ENCODE assay signal across 25 mouse cellular contexts in genomic region chr5:129621361-129621760, GRCm38 (mm10). TPM values are rescaled to one million over a fixed set of nuclear protein-coding genes. Genes with fewer than 3 reads are reported as not detected.
DNase-seq lines count a peak whose midpoint lies in the region; ATAC-seq and TF ChIP-seq lines count a peak whose summit lies in the region.
"Had no signal": no experiment of that assay in that cellular context is flagged by ENCODE, and none has a peak within 500 bp of the region (broad histone marks: within the 10 kb centered on the region; RNA-seq: fewer than 3 reads in every experiment).

No protein-coding gene starts in this region.

- TF ChIP-seq POLR2A in liver, adult 2 months (IDR thresholded peaks at IDR 0.05; ENCODE audit: extremely low read depth, insufficient read depth, low read length): no peak

- peak; percentile 81 for ATAC-seq in intestine, embryonic 16.5 days
- ATAC-seq in kidney, embryonic 14.5 days (ENCODE audit: low FRiP score, low TSS enrichment): no peak
- no peak for ATAC-seq in liver, postnatal 0 days
- no peak for ATAC-seq in forebrain, embryonic 16.5 days
- no peak for ATAC-seq in lung, postnatal 0 days
- ATAC-seq: CD4-positive, CD25-positive, alpha-beta regulatory T cell, adult 4 months; forebrain, embryonic 14.5 days; hindbrain, embryonic 16.5 days; midbrain, embryonic 15.5 days had no signal

- WGBS in liver, adult 2 months: 42% methylated on average over 5 of the region's 5 CpGs
- 58% methylated on average over 5 of the region's 5 CpGs for WGBS in intestine, embryonic 16.5 days
- 70% methylated on average over 5 of the region's 5 CpGs for WGBS in kidney, embryonic 14.5 days
- WGBS in liver, postnatal 0 days (ENCODE audit: insufficient replicate concordance): 58% methylated on average over 5 of the region's 5 CpGs
- WGBS in forebrain, embryonic 16.5 days: 88% methylated on average over 5 of the region's 5 CpGs
- WGBS in lung, postnatal 0 days: 69% methylated on average over 5 of the region's 5 CpGs

- peak; percentile 5 for DNase-seq in liver, adult 2 months (ENCODE audit: extremely low read depth, low read depth, low spot score)
- no peak for DNase-seq in liver
- no peak for DNase-seq in liver, postnatal 0 days
- no peak for DNase-seq in thymus, postnatal 14 days
- DNase-seq in lung, postnatal 0 days (ENCODE audit: low spot score): no peak
- DNase-seq: adrenal gland, adult 2 months; cerebellum, adult 11 months; cerebellum, adult 9-11 months; heart, postnatal 10 days; lung, embryonic 14.5 days; lung, postnatal 4 days; spleen, adult 18-20 months had no signal

- no peaks in the 10 kb centered on the region for H3K79me2 ChIP-seq in liver, adult 2 months (ENCODE audit: control insufficient read depth, insufficient read depth, low read length)

- no peak overlapping the region for H3K4me3 ChIP-seq in liver, adult 2 months (ENCODE audit: insufficient read depth, low read depth, low read length)
- no peak overlapping the region for H3K4me3 ChIP-seq in intestine, embryonic 16.5 days (ENCODE audit: low read length)
- H3K4me3 ChIP-seq in kidney, embryonic 14.5 days (ENCODE audit: low read length): no peak overlapping the region
- H3K4me3 ChIP-seq in liver, postnatal 0 days (ENCODE audit: low read depth, low read length): no peak overlapping the region
- no peak overlapping the region for H3K4me3 ChIP-seq in forebrain, embryonic 16.5 days (replicated peaks; ENCODE audit: low read length)
- no peak overlapping the region for H3K4me3 ChIP-seq in lung, postnatal 0 days (ENCODE audit: low read depth, low read length)
- H3K4me3 ChIP-seq: embryonic facial prominence, embryonic 15.5 days; heart, embryonic 12.5 days; hindbrain, embryonic 10.5 days; left cerebral cortex, adult 2 months; midbrain, embryonic 15.5 days; myocyte had no signal

- no peak for TF ChIP-seq CTCF in liver, adult 2 months (IDR thresholded peaks at IDR 0.05; ENCODE audit: low read depth, low read length)
- TF ChIP-seq CTCF in liver, postnatal 0 days (IDR thresholded peaks at IDR 0.05; ENCODE audit: low read depth): no peak
- TF ChIP-seq CTCF in lung, postnatal 0 days (IDR thresholded peaks at IDR 0.05): no peak

- 0 out of 2 replicates have a peak, but pooled peaks cover 2% of the 10 kb centered on the region for H3K4me1 ChIP-seq in liver, adult 2 months (ENCODE audit: control insufficient read depth, insufficient read depth, low read length)
- no peaks in the 10 kb centered on the region for H3K4me1 ChIP-seq in intestine, embryonic 16.5 days (ENCODE audit: control insufficient read depth, insufficient read depth, low read length)
- no peaks in the 10 kb centered on the region for H3K4me1 ChIP-seq in kidney, embryonic 14.5 days (ENCODE audit: control insufficient read depth, insufficient read depth, low read length)
- no peaks in the 10 kb centered on the region for H3K4me1 ChIP-seq in liver, postnatal 0 days (ENCODE audit: insufficient read depth)
- no peaks in the 10 kb centered on the region for H3K4me1 ChIP-seq in forebrain, embryonic 16.5 days (replicated peaks; ENCODE audit: control insufficient read depth, insufficient read depth, low read length)
- no peaks in the 10 kb centered on the region for H3K4me1 ChIP-seq in lung, postnatal 0 days (ENCODE audit: insufficient read depth, low read depth, low read length)
- H3K4me1 ChIP-seq: embryonic facial prominence, embryonic 15.5 days; heart, embryonic 12.5 days; hindbrain, embryonic 10.5 days; midbrain, embryonic 15.5 days had no signal

- no peaks in the 10 kb centered on the region for H3K9me3 ChIP-seq in intestine, embryonic 16.5 days (ENCODE audit: control insufficient read depth, low read length)
- no peaks in the 10 kb centered on the region for H3K9me3 ChIP-seq in kidney, embryonic 14.5 days (ENCODE audit: control insufficient read depth, low read length)
- H3K9me3 ChIP-seq in liver, postnatal 0 days (ENCODE audit: low read length): no peaks in the 10 kb centered on the region
- no peaks in the 10 kb centered on the region for H3K9me3 ChIP-seq in forebrain, embryonic 16.5 days (ENCODE audit: control insufficient read depth, low read length)
- H3K9me3 ChIP-seq in lung, postnatal 0 days (ENCODE audit: low read length): no peaks in the 10 kb centered on the region
- H3K9me3 ChIP-seq: embryonic facial prominence, embryonic 15.5 days; heart, embryonic 12.5 days; hindbrain, embryonic 10.5 days; midbrain, embryonic 15.5 days had no signal

- no peaks in the 10 kb centered on the region for H3K36me3 ChIP-seq in liver, adult 2 months (ENCODE audit: control insufficient read depth, insufficient read depth, low read length)
- H3K36me3 ChIP-seq in intestine, embryonic 16.5 days (ENCODE audit: control insufficient read depth, insufficient read depth, low read length): no peaks in the 10 kb centered on the region
- H3K36me3 ChIP-seq in kidney, embryonic 14.5 days (ENCODE audit: control insufficient read depth, insufficient read depth, low read length): no peaks in the 10 kb centered on the region
- no peaks in the 10 kb centered on the region for H3K36me3 ChIP-seq in liver, postnatal 0 days (replicated peaks; ENCODE audit: insufficient read depth, low read length)
- no peaks in the 10 kb centered on the region for H3K36me3 ChIP-seq in forebrain, embryonic 16.5 days (ENCODE audit: control insufficient read depth, insufficient read depth)
- no peaks in the 10 kb centered on the region for H3K36me3 ChIP-seq in lung, postnatal 0 days (ENCODE audit: insufficient read depth, low read length)
- H3K36me3 ChIP-seq: embryonic facial prominence, embryonic 15.5 days; heart, embryonic 12.5 days; hindbrain, embryonic 10.5 days; midbrain, embryonic 15.5 days had no signal

- no peak overlapping the region for H3K9ac ChIP-seq in liver, adult 2 months (ENCODE audit: low read depth, low read length)
- peak overlapping the region; percentile 11; the same call in 1 of the 2 replicates for H3K9ac ChIP-seq in intestine, embryonic 16.5 days (ENCODE audit: low read depth, low read length)
- no peak overlapping the region for H3K9ac ChIP-seq in kidney, embryonic 14.5 days (ENCODE audit: low read depth, low read length)
- H3K9ac ChIP-seq in liver, postnatal 0 days (replicated peaks): no peak overlapping the region
- no peak overlapping the region for H3K9ac ChIP-seq in forebrain, embryonic 16.5 days (replicated peaks; ENCODE audit: low read depth, low read length)
- H3K9ac ChIP-seq in lung, postnatal 0 days (replicated peaks; ENCODE audit: low read depth): no peak overlapping the region
- H3K9ac ChIP-seq: embryonic facial prominence, embryonic 15.5 days; heart, embryonic 12.5 days; lung, embryonic 14.5 days; midbrain, embryonic 15.5 days had no signal

- no peaks in the 10 kb centered on the region for H3K27me3 ChIP-seq in liver, adult 2 months (ENCODE audit: control insufficient read depth, insufficient read depth, low read length)
- H3K27me3 ChIP-seq in intestine, embryonic 16.5 days (replicated peaks; ENCODE audit: control insufficient read depth, insufficient read depth, low read length): no peaks in the 10 kb centered on the region
- H3K27me3 ChIP-seq in kidney, embryonic 14.5 days (ENCODE audit: control insufficient read depth, insufficient read depth, low read length): no peaks in the 10 kb centered on the region
- H3K27me3 ChIP-seq in liver, postnatal 0 days (ENCODE audit: insufficient read depth, low read length): no peaks in the 10 kb centered on the region
- no peaks in the 10 kb centered on the region for H3K27me3 ChIP-seq in forebrain, embryonic 16.5 days (replicated peaks; ENCODE audit: control insufficient read depth, insufficient read depth, low read length)
- H3K27me3 ChIP-seq in lung, postnatal 0 days (replicated peaks; ENCODE audit: insufficient read depth, low read length): no peaks in the 10 kb centered on the region
- H3K27me3 ChIP-seq: embryonic facial prominence, embryonic 15.5 days; heart, embryonic 12.5 days; midbrain, embryonic 15.5 days had no signal

- no peak overlapping the region for H3K27ac ChIP-seq in liver, adult 2 months (replicated peaks; ENCODE audit: insufficient read depth, low read depth, low read length)
- H3K27ac ChIP-seq in intestine, embryonic 16.5 days (ENCODE audit: low read length): peak overlapping the region; percentile 33; the same call in 1 of the 2 replicates
- peak overlapping the region; percentile 25; the same call in 1 of the 2 replicates for H3K27ac ChIP-seq in kidney, embryonic 14.5 days (ENCODE audit: low read depth, low read length)
- H3K27ac ChIP-seq in liver, postnatal 0 days (ENCODE audit: low read depth): no peak overlapping the region
- no peak overlapping the region for H3K27ac ChIP-seq in forebrain, embryonic 16.5 days (ENCODE audit: low read length)
- H3K27ac ChIP-seq in lung, postnatal 0 days (ENCODE audit: low read length): no peak overlapping the region
- H3K27ac ChIP-seq: embryonic facial prominence, embryonic 15.5 days; hindbrain, embryonic 10.5 days; left cerebral cortex, adult 2 months; midbrain, embryonic 15.5 days had no signal

- H3K4me2 ChIP-seq in intestine, embryonic 16.5 days (ENCODE audit: low read depth, low read length): peak overlapping the region; percentile 11; the same call in 1 of the 2 replicates
- no peak overlapping the region for H3K4me2 ChIP-seq in kidney, embryonic 14.5 days (replicated peaks; ENCODE audit: low read depth, low read length)
- H3K4me2 ChIP-seq in liver, postnatal 0 days (ENCODE audit: low read depth, low read length): peak overlapping the region; percentile 22; the same call in 1 of the 2 replicates
- no peak overlapping the region for H3K4me2 ChIP-seq in forebrain, embryonic 16.5 days (ENCODE audit: low read length)
- H3K4me2 ChIP-seq in lung, postnatal 0 days (replicated peaks; ENCODE audit: low read depth, low read length): no peak overlapping the region
- H3K4me2 ChIP-seq: embryonic facial prominence, embryonic 15.5 days; heart, embryonic 12.5 days; lung, embryonic 14.5 days; midbrain, embryonic 15.5 days had no signal

- TF ChIP-seq EP300 in liver, postnatal 0 days (IDR thresholded peaks at IDR 0.05; ENCODE audit: low read depth): no peak
- no peak for TF ChIP-seq EP300 in lung, postnatal 0 days (IDR thresholded peaks at IDR 0.05)

RNA-seq across cellular contexts. Expression of gene Mmp17, which starts 37.4 kb away (rescaled TPM):
- total RNA-seq in liver, adult 2 months (2014; rRNA removed): 0.09 and 0.20 TPM in 2 replicates
- 0.26 and 0.31 TPM in 2 replicates for polyA plus RNA-seq in liver, adult 2 months (2012; rRNA removed)
- polyA plus RNA-seq in intestine, embryonic 16.5 days (2015; fragmentation: Nextera tagmentation; extraction: Ambion mirVana): 3.6 and 4.8 TPM in 2 replicates
- polyA plus RNA-seq in kidney, embryonic 14.5 days (2014; fragmentation: Nextera tagmentation; extraction: Ambion mirVana): 2.0 TPM in 2 replicates
- 0.07 and 0.11 TPM in 2 replicates for polyA plus RNA-seq in liver, postnatal 0 days (2015; fragmentation: Nextera tagmentation; extraction: Ambion mirVana)
- polyA plus RNA-seq in forebrain, embryonic 16.5 days (2015; fragmentation: Nextera tagmentation; extraction: Ambion mirVana): 17.7 and 20.2 TPM in 2 replicates
- 0.31 and 0.33 TPM in 2 replicates for polyA plus RNA-seq in lung, postnatal 0 days (2015; fragmentation: Nextera tagmentation; extraction: Ambion mirVana)

RNA-seq across cellular contexts. Expression of gene Zfp11, which starts 48.5 kb away (rescaled TPM):
- 0.74 TPM in 2 replicates for total RNA-seq in liver, adult 2 months (2014; rRNA removed)
- 0.58 and 0.61 TPM in 2 replicates for polyA plus RNA-seq in liver, adult 2 months (2012; rRNA removed)
- 2.6 and 3.1 TPM in 2 replicates for polyA plus RNA-seq in intestine, embryonic 16.5 days (2015; fragmentation: Nextera tagmentation; extraction: Ambion mirVana)
- 4.9 and 5.7 TPM in 2 replicates for polyA plus RNA-seq in kidney, embryonic 14.5 days (2014; fragmentation: Nextera tagmentation; extraction: Ambion mirVana)
- 0.47 and 0.54 TPM in 2 replicates for polyA plus RNA-seq in liver, postnatal 0 days (2015; fragmentation: Nextera tagmentation; extraction: Ambion mirVana)
- polyA plus RNA-seq in forebrain, embryonic 16.5 days (2015; fragmentation: Nextera tagmentation; extraction: Ambion mirVana): 9.4 and 10.4 TPM in 2 replicates
- 1.7 and 1.8 TPM in 2 replicates for polyA plus RNA-seq in lung, postnatal 0 days (2015; fragmentation: Nextera tagmentation; extraction: Ambion mirVana)
- total RNA-seq: MEL had no signal

Comparison
In these comparisons a context has a peak if more than half of its experiments do, and no peak if none do; other contexts are left out.
1. H3K27ac ChIP-seq: peak in intestine, embryonic 16.5 days (single experiment) and kidney, embryonic 14.5 days (single experiment); none in liver, adult 2 months (single experiment), liver, postnatal 0 days (single experiment), forebrain, embryonic 16.5 days (single experiment) and lung, postnatal 0 days (single experiment).
2. H3K4me2 ChIP-seq: peak in intestine, embryonic 16.5 days (single experiment) and liver, postnatal 0 days (single experiment); none in kidney, embryonic 14.5 days (single experiment), forebrain, embryonic 16.5 days (single experiment) and lung, postnatal 0 days (single experiment).